Mouse (Mus musculus): ENCODE results near the gene Lcn10.

- TF ChIP-seq CTCF (IDR thresholded peaks at IDR 0.05; ENCODE audit: control insufficient read depth, insufficient read depth, low read length), result no peak
- TF ChIP-seq POLR2A (IDR thresholded peaks at IDR 0.05; ENCODE audit: borderline replicate concordance, control insufficient read depth, low read depth, low read length), result no peak
Observed at GRCm38 (mm10) chr2:25708121-25708520, 25.6 kb downstream of the Lcn10 start.

Measured in bone marrow, adult 2 months (tissue).